Mouse (Mus musculus): Measurements from ENCODE around the gene Anp32a. TPM values are rescaled to one million over a fixed set of nuclear protein-coding genes. Genes with fewer than 3 reads are reported as not detected.

Gene Anp32a
- polyA plus RNA-seq, 1 experiment from 2014 or later, result 103 TPM

DNA sequence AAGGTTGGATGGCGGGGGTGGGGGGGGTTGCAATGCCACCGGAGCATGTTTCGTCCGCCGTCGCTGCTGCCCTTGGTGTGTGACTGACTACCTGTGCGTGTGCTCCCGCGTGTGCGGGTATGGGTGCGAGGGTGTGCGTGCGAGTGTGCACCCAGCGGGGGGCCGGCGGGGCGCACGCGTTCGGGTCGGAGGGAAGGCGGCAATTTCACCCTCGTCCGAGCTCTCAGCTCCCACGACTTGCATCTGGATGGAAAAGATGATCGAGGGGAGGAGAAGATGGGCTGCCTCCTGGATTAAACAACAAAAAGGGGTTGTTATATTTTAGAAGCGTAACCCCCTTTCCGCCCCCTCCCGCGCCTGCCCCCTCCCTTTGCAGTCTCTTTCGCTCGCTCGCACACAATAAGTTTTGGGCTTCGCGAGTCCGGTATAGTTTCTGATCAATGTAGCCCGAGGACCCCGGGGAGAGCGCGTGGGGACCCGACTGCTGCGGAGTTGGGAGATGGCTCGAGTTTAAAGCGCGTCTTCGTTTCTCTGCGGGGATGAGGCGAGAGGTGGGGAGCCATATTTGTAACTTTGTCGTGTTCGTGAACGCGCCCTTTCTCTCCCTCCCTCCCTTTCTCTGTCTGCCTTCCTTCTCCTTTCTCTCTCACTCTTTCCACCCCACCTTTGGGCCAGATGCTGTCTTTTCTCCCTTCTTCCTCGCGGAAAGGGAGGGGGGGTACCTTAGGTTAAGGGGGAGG is 778 bp downstream of the Anp32a start:
- ATAC-seq (replicated peaks), result peak; percentile 38
- under 1% methylated on average over 54 of the region's 54 CpGs for WGBS

DNA sequence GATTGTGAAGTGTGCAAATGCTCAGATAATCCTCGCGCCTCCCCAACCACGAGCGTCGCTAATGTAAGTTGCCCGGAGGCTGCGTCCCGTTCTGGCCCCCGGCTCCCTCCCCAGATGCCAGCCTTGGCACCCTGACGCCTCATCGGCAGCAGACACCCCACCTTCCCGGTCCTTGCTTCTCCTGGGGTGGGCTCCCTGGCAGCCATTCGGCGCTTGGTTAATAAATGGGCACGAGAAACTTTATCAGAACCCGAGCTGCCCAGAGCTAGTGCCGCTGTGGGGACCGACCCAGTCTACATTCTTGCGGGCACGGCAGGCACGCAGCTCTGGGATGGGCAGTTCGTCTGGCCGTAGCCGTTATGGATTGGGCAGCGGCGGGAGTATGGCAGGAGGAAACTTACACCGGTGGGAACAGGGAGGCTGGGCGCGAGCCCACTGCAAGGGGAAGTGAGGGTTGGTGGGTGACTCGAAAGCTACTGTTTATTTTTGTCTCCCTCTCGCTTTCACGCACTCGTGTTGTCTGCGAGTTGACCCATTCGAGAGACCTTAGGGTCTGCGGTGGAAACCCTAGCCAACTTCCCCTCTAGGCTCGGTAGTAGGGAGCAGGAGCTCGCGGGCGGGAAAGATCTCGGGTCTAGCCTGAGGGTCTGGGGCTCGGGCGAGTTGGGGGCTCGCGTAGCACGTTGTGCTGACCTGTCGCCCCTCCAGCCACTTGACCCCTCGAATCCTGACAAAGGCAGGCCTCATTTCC is 1.5 kb downstream of the Anp32a start:
- H3K9ac ChIP-seq, result peak overlapping the region; percentile 89
- H3K27ac ChIP-seq, result peak overlapping the region; percentile 98
- H3K27me3 ChIP-seq (replicated peaks), result no peaks in the 10 kb centered on the region
- peak overlapping the region; percentile 93 for H3K4me3 ChIP-seq
- no peak for ATAC-seq (replicated peaks)
- no peaks in the 10 kb centered on the region for H3K9me3 ChIP-seq
- under 1% methylated on average over 48 of the region's 48 CpGs for whole genome bisulfite sequencing
- H3K4me1 ChIP-seq, result peaks cover 42% of the 10 kb centered on the region
- peak overlapping the region; percentile 82 for H3K4me2 ChIP-seq
- no peaks in the 10 kb centered on the region for H3K36me3 ChIP-seq (replicated peaks)

More for the DNA sequence above, 778 bp downstream of the Anp32a start:
- H3K27ac ChIP-seq, result peak overlapping the region; percentile 98
- H3K4me1 ChIP-seq, result peaks cover 36% of the 10 kb centered on the region
- H3K9me3 ChIP-seq, result no peaks in the 10 kb centered on the region
- peak overlapping the region; percentile 82 for H3K4me2 ChIP-seq
- peak overlapping the region; percentile 93 for H3K4me3 ChIP-seq
- H3K27me3 ChIP-seq (replicated peaks), result no peaks in the 10 kb centered on the region
- H3K36me3 ChIP-seq (replicated peaks), result no peaks in the 10 kb centered on the region
- H3K9ac ChIP-seq, result peak overlapping the region; percentile 89

- Histone ChIP-seq H3K9ac (peak overlapping the region; percentile 89), H3K36me3 (replicated peaks) (no peaks in the 10 kb centered on the region), H3K4me2 (peak overlapping the region; percentile 82), H3K27ac (peak overlapping the region; percentile 98), H3K9me3 (no peaks in the 10 kb centered on the region), H3K4me1 (peaks cover 44% of the 10 kb centered on the region), H3K27me3 (replicated peaks) (no peaks in the 10 kb centered on the region), H3K4me3 (peak overlapping the region; percentile 93)
- under 1% methylated on average over 53 of the region's 56 CpGs for WGBS
- peak; percentile 41 for ATAC-seq (replicated peaks)
These were observed 2.3 kb downstream of the Anp32a start for GRCm38 (mm10) chr9:62343192-62343903.

GRCm38 (mm10) chr9:62343904-62344491 is 2.9 kb downstream of the Anp32a start:
- WGBS, result under 1% methylated on average over 52 of the region's 52 CpGs
- peak overlapping the region; percentile 82 for H3K4me2 ChIP-seq
- H3K27ac ChIP-seq, result peak overlapping the region; percentile 98
- peak overlapping the region; percentile 93 for H3K4me3 ChIP-seq
- H3K4me1 ChIP-seq, result peaks cover 44% of the 10 kb centered on the region
- ATAC-seq (replicated peaks), result peak; percentile 8; the same call in 1 of the 2 replicates
- H3K27me3 ChIP-seq (replicated peaks), result no peaks in the 10 kb centered on the region
- peak overlapping the region; percentile 89 for H3K9ac ChIP-seq
- no peaks in the 10 kb centered on the region for H3K36me3 ChIP-seq (replicated peaks)
- H3K9me3 ChIP-seq, result no peaks in the 10 kb centered on the region

DNA sequence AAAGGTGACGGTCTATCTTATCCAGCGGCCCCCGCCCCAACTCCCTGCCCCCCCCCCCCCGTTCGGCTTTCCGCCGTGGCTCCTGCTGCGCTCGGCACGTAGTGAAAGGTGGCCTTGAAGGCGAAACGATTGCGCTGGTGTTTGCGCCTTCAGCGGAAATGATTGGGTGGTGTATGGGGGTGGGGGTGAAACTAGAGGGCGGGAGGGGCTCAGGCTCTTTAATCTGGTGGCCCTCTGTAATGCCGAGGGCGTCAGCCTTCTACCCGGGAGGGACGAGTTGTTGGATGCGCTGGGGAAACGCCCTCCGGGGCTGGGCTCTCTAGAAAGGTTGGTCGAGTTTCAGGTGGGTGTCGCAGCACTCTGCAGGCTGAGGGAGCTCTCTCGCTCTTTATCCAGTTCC is 3.5 kb downstream of the Anp32a start:
- H3K9ac ChIP-seq, result peak overlapping the region; percentile 89
- 0% methylated on average over 23 of the region's 26 CpGs for WGBS
- H3K4me2 ChIP-seq, result peak overlapping the region; percentile 82
- 0 out of 2 replicates have a peak, but pooled peaks have one; percentile 3 for ATAC-seq (replicated peaks)
- peak overlapping the region; percentile 93 for H3K4me3 ChIP-seq
- peaks cover 46% of the 10 kb centered on the region for H3K4me1 ChIP-seq
- no peaks in the 10 kb centered on the region for H3K27me3 ChIP-seq (replicated peaks)
- peak overlapping the region; percentile 98 for H3K27ac ChIP-seq
- no peaks in the 10 kb centered on the region for H3K36me3 ChIP-seq (replicated peaks)
- no peaks in the 10 kb centered on the region for H3K9me3 ChIP-seq

DNA sequence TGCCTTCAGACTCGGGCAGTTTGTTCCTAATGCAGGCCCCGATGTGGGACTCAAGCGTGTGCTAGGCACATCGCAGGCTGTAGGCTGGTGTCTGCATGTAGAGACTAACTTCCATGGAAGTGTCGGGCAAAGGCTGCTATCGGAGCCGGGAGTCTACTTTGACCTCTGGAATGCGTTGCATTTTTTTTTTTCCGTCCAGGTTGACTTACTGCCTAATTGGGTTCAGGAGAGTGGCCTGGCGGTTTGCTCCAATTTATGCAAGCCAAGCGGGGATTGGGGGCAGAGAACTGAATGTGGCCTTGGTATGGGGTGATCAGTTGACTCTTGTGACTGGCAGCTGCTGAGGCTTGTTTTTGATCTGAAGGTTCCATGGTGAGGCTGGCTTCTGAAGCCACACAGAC is 4.0 kb downstream of the Anp32a start:
- Histone ChIP-seq H3K9me3 (no peaks in the 10 kb centered on the region), H3K27ac (peak overlapping the region; percentile 98), H3K36me3 (replicated peaks) (no peaks in the 10 kb centered on the region), H3K27me3 (replicated peaks) (no peaks in the 10 kb centered on the region), H3K4me1 (peaks cover 49% of the 10 kb centered on the region), H3K4me2 (peak overlapping the region; percentile 82), H3K9ac (peak overlapping the region; percentile 89), H3K4me3 (peak overlapping the region; percentile 93)
- 6% methylated on average over 11 of the region's 11 CpGs for WGBS
- no peak for ATAC-seq (replicated peaks)

DNA sequence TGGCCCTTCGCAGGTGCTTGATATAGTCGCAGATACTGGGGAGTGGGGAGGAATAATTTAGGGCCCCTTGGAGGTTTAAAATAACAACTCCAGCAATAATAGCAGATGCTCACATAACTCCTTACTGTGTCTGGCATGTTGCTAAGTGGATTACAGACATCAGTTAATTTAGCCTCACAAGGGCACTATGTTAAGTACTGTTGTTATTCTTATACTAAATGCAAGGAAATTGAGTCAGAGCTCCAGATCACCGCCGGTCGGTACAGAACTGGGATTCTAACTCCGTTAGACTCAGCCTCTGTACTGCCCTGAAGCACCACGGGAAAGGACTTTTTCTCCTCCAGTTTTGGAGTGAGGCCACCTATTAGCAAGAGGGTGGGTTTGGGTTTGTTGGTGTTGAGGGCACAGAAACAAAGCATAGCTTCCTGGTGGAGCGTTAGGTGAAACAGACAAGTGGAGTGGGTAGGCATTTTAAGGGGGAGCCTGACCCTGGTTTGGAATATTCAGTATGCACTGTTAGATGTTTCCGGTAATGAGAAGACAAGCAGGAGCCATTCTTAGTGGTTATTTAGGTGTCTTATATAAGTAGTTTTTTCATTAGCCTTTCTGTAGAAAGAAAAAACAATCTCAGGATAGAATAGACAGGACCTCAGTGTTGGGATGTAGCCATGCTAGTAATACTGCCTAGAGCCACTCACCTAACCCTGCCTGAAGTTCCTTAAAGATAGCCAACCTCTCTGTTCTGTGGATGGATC is 4.7 kb downstream of the Anp32a start:
- WGBS, result 50% methylated on average over 9 of the region's 9 CpGs
- Histone ChIP-seq H3K9me3 (no peaks in the 10 kb centered on the region), H3K4me2 (peak overlapping the region; percentile 82), H3K27ac (peak overlapping the region; percentile 98; the same call in 1 of the 2 replicates), H3K4me1 (peaks cover 56% of the 10 kb centered on the region), H3K27me3 (replicated peaks) (no peaks in the 10 kb centered on the region), H3K4me3 (peak overlapping the region; percentile 93), H3K9ac (peak overlapping the region; percentile 89; the same call in 1 of the 2 replicates), H3K36me3 (replicated peaks) (no peaks in the 10 kb centered on the region)
- ATAC-seq (replicated peaks), result no peak

- Histone ChIP-seq H3K4me2 (peak overlapping the region; percentile 82), H3K9ac (no peak overlapping the region), H3K4me3 (no peak overlapping the region), H3K9me3 (no peaks in the 10 kb centered on the region), H3K27me3 (replicated peaks) (no peaks in the 10 kb centered on the region), H3K36me3 (replicated peaks) (no peaks in the 10 kb centered on the region), H3K27ac (no peak overlapping the region), H3K4me1 (peaks cover 57% of the 10 kb centered on the region)
- WGBS, result 66% methylated on average over 6 of the region's 6 CpGs
- ATAC-seq (replicated peaks), result no peak
These were observed 5.2 kb downstream of the Anp32a start for GRCm38 (mm10) chr9:62346388-62346679.

GRCm38 (mm10) chr9:62347201-62347600 is 6.1 kb downstream of the Anp32a start:
- 82% methylated on average over 5 of the region's 5 CpGs for WGBS
- no peak overlapping the region for H3K4me2 ChIP-seq
- H3K4me3 ChIP-seq, result no peak overlapping the region
- H3K9me3 ChIP-seq, result no peaks in the 10 kb centered on the region
- no peak for ATAC-seq (replicated peaks)
- H3K27ac ChIP-seq, result no peak overlapping the region
- no peaks in the 10 kb centered on the region for H3K27me3 ChIP-seq (replicated peaks)
- H3K9ac ChIP-seq, result no peak overlapping the region
- peaks cover 60% of the 10 kb centered on the region for H3K4me1 ChIP-seq
- H3K36me3 ChIP-seq (replicated peaks), result no peaks in the 10 kb centered on the region

- Histone ChIP-seq H3K4me1 (peaks cover 62% of the 10 kb centered on the region), H3K9ac (no peak overlapping the region), H3K4me2 (no peak overlapping the region), H3K36me3 (replicated peaks) (no peaks in the 10 kb centered on the region), H3K4me3 (no peak overlapping the region), H3K27me3 (replicated peaks) (no peaks in the 10 kb centered on the region), H3K9me3 (no peaks in the 10 kb centered on the region), H3K27ac (no peak overlapping the region)
- 83% methylated on average over 10 of the region's 10 CpGs for WGBS
- no peak for ATAC-seq (replicated peaks)
These were observed 7.0 kb downstream of the Anp32a start for GRCm38 (mm10) chr9:62348050-62348449.

- no peak overlapping the region for H3K4me2 ChIP-seq
- no peak overlapping the region for H3K4me3 ChIP-seq
- H3K4me1 ChIP-seq, result peaks cover 65% of the 10 kb centered on the region
- no peaks in the 10 kb centered on the region for H3K9me3 ChIP-seq
- H3K27ac ChIP-seq, result no peak overlapping the region
- H3K9ac ChIP-seq, result no peak overlapping the region
- no peaks in the 10 kb centered on the region for H3K36me3 ChIP-seq (replicated peaks)
- H3K27me3 ChIP-seq (replicated peaks), result no peaks in the 10 kb centered on the region
- ATAC-seq (replicated peaks), result no peak
- WGBS, result 71% methylated on average over 6 of the region's 6 CpGs
These were observed 7.4 kb downstream of the Anp32a start for GRCm38 (mm10) chr9:62348467-62348985.

All from midbrain, embryonic 15.5 days (tissue).